ENCODE assay signal across 8 mouse cellular contexts in the genomic region with DNA sequence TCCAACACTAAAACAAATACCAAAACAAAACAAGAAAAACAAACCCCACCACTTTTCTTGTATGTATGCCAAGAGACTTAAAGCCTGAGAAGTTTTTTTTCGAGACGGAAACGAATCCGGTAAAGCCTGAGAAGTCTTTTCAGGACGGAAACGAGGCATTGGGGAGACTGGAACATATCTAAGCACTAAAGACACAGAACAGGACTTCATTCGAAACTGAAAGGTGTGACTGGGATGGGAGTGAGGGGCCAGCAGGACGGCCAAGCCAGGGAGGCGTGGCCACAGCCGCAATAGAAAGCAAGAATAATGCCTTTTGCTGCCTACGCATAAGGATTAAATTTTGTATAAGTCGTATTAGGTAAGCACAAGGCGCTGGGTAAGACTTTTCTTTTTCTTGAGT. TPM values are rescaled to one million over a fixed set of nuclear protein-coding genes. Genes with fewer than 3 reads are reported as not detected.
DNase-seq lines count a peak whose midpoint lies in the region; ATAC-seq and TF ChIP-seq lines count a peak whose summit lies in the region.

No protein-coding gene starts in this region.

- TF ChIP-seq CTCF in heart, postnatal 0 days (IDR thresholded peaks at IDR 0.05; ENCODE audit: low read depth): no peak

- peak overlapping the region; percentile 85 for H3K9ac ChIP-seq in kidney, embryonic 14.5 days (ENCODE audit: low read depth, low read length)
- H3K9ac ChIP-seq in ES-E14 (ENCODE audit: insufficient read depth, low read depth, low read length, poor library complexity, severe bottlenecking): peak overlapping the region; percentile 26
- peak overlapping the region; percentile 95 for H3K9ac ChIP-seq in heart, postnatal 0 days (replicated peaks; ENCODE audit: low read depth, low read length)

- DNase-seq in kidney, adult 11 months: no peak
- DNase-seq in ES-E14 (ENCODE audit: low read depth, low spot score): no peak
- DNase-seq in heart, postnatal 0 days (ENCODE audit: low spot score): no peak
- DNase-seq in midbrain, embryonic 10.5 days (ENCODE audit: low spot score): no peak
- DNase-seq in spleen, adult 18-20 months: no peak
- DNase-seq in kidney, adult 9 months: no peak
- no peak for DNase-seq in cerebellum, adult 11-12 months

- no peak for ATAC-seq in kidney, embryonic 14.5 days (ENCODE audit: low FRiP score, low TSS enrichment)
- no peak for ATAC-seq in heart, postnatal 0 days (ENCODE audit: insufficient read depth, low read depth)

- WGBS in kidney, embryonic 14.5 days: 11% methylated on average over 13 of the region's 13 CpGs
- 4% methylated on average over 13 of the region's 13 CpGs for WGBS in heart, postnatal 0 days
- WGBS in midbrain, embryonic 10.5 days: 12% methylated on average over 13 of the region's 13 CpGs

- no peaks in the 10 kb centered on the region for H3K9me3 ChIP-seq in kidney, embryonic 14.5 days (ENCODE audit: control insufficient read depth, low read length)
- H3K9me3 ChIP-seq in ES-E14 (ENCODE audit: control insufficient read depth, insufficient read depth, low read depth, low read length): no peaks in the 10 kb centered on the region
- H3K9me3 ChIP-seq in heart, postnatal 0 days (replicated peaks; ENCODE audit: control insufficient read depth, low read length): no peaks in the 10 kb centered on the region
- no peaks in the 10 kb centered on the region for H3K9me3 ChIP-seq in midbrain, embryonic 10.5 days (replicated peaks)

- H3K4me3 ChIP-seq in kidney, embryonic 14.5 days (ENCODE audit: low read length): peak overlapping the region; percentile 64
- peak overlapping the region; percentile 85 to 98 for H3K4me3 ChIP-seq in ES-E14 (ENCODE audit: insufficient read depth in 1 of 2, low read depth in 1 of 2, low read length in 2 of 2, poor library complexity in 1 of 2, severe bottlenecking in 1 of 2)
- peak overlapping the region; percentile 93 for H3K4me3 ChIP-seq in heart, postnatal 0 days (ENCODE audit: low read depth, low read length)
- H3K4me3 ChIP-seq in midbrain, embryonic 10.5 days: peak overlapping the region; percentile 85

- peaks cover 26% of the 10 kb centered on the region for H3K36me3 ChIP-seq in kidney, embryonic 14.5 days (ENCODE audit: control insufficient read depth, insufficient read depth, low read length)
- H3K36me3 ChIP-seq in ES-E14 (ENCODE audit: control insufficient read depth, insufficient read depth, low read length, poor library complexity, severe bottlenecking): peaks cover 2% of the 10 kb centered on the region; the same call in 1 of the 2 replicates
- peaks cover 19% of the 10 kb centered on the region for H3K36me3 ChIP-seq in heart, postnatal 0 days (replicated peaks; ENCODE audit: control insufficient read depth, insufficient read depth, low read length)
- peaks cover 35% of the 10 kb centered on the region for H3K36me3 ChIP-seq in midbrain, embryonic 10.5 days

- no peaks in the 10 kb centered on the region for H3K27me3 ChIP-seq in kidney, embryonic 14.5 days (ENCODE audit: control insufficient read depth, insufficient read depth, low read length)
- H3K27me3 ChIP-seq in heart, postnatal 0 days (ENCODE audit: control insufficient read depth, insufficient read depth, low read length): no peaks in the 10 kb centered on the region
- no peaks in the 10 kb centered on the region for H3K27me3 ChIP-seq in midbrain, embryonic 10.5 days (ENCODE audit: low read depth, poor library complexity, severe bottlenecking)

- H3K4me2 ChIP-seq in kidney, embryonic 14.5 days (replicated peaks; ENCODE audit: low read depth, low read length): peak overlapping the region; percentile 90
- peak overlapping the region; percentile 80 for H3K4me2 ChIP-seq in heart, postnatal 0 days (ENCODE audit: low read depth, low read length)

- no peak overlapping the region; the same call in 1 of the 2 replicates for H3K27ac ChIP-seq in kidney, embryonic 14.5 days (ENCODE audit: low read depth, low read length)
- H3K27ac ChIP-seq in ES-E14 (ENCODE audit: insufficient read depth, low read depth, low read length, poor library complexity, severe bottlenecking): no peak overlapping the region
- H3K27ac ChIP-seq in heart, postnatal 0 days (ENCODE audit: low read depth): peak overlapping the region; percentile 95
- peak overlapping the region; percentile 93 for H3K27ac ChIP-seq in midbrain, embryonic 10.5 days (replicated peaks)

- H3K4me1 ChIP-seq in kidney, embryonic 14.5 days (ENCODE audit: control insufficient read depth, insufficient read depth, low read length): peaks cover 12% of the 10 kb centered on the region
- H3K4me1 ChIP-seq in ES-E14 (ENCODE audit: control insufficient read depth in 2 of 2, insufficient read depth in 2 of 2, low read length in 2 of 2, poor library complexity in 1 of 2): peaks cover 3 to 8% of the 10 kb centered on the region in 2 experiments; a peak in 1 of 4 replicates
- peaks cover 19% of the 10 kb centered on the region for H3K4me1 ChIP-seq in heart, postnatal 0 days (ENCODE audit: control insufficient read depth, insufficient read depth)
- peaks cover 36% of the 10 kb centered on the region for H3K4me1 ChIP-seq in midbrain, embryonic 10.5 days

- TF ChIP-seq EP300 in heart, postnatal 0 days (IDR thresholded peaks at IDR 0.05; ENCODE audit: low read depth): no peak

- in situ Hi-C loops in ES-E14 (cut with MboI; ENCODE audit: low sequenced_read_pairs in 2 of 2, unreplicated experiment in 2 of 2): loop anchor here in 1 of 2 experiments (25.0 kb wide), 1 partner anchor 181 kb away; the partner anchor contains the start of gene Zfp26

TF ChIP-seq in ES-E14, 5 proteins besides CTCF, POLR2A, EP300 and RAD21:
- TF ChIP-seq ZNF384 (IDR thresholded peaks at IDR 0.05; ENCODE audit: low read depth, low read length) (no peak), HCFC1 (IDR thresholded peaks at IDR 0.05; ENCODE audit: borderline replicate concordance, insufficient read depth, low read length) (no peak), MAFK (IDR thresholded peaks at IDR 0.05; ENCODE audit: insufficient read depth, low read depth, low read length) (no peak), ZC3H11A (IDR thresholded peaks at IDR 0.05; ENCODE audit: borderline replicate concordance, low read depth, low read length) (no peak), CHD2 (IDR thresholded peaks at IDR 0.05; ENCODE audit: low read depth, low read length) (no peak)

RNA-seq across cellular contexts. Expression of gene Fbxl12, which starts 0.8 kb away (rescaled TPM):
- polyA plus RNA-seq in kidney, embryonic 14.5 days (2014; fragmentation: Nextera tagmentation; extraction: Ambion mirVana): 14.6 and 16.8 TPM in 2 replicates
- total RNA-seq in ES-E14 (2012; rRNA removed): 13.0 and 14.5 TPM in 2 replicates
- 15.6 and 20.8 TPM in 2 replicates for total RNA-seq in heart, postnatal 0 days (2014; rRNA removed; ENCODE audit: low replicate concordance)
- polyA plus RNA-seq in heart, postnatal 0 days (2015; fragmentation: Nextera tagmentation; extraction: Ambion mirVana): 12.7 and 13.0 TPM in 2 replicates
- 20.4 and 21.2 TPM in 2 replicates for polyA plus RNA-seq in midbrain, embryonic 10.5 days (2016; fragmentation: Nextera tagmentation; extraction: Ambion mirVana)

RNA-seq across cellular contexts. Expression of gene Ubl5, which starts 1.1 kb away (rescaled TPM):
- 375 and 531 TPM in 2 replicates for polyA plus RNA-seq in kidney, embryonic 14.5 days (2014; fragmentation: Nextera tagmentation; extraction: Ambion mirVana)
- total RNA-seq in ES-E14 (2012; rRNA removed): 185 and 224 TPM in 2 replicates
- 223 and 238 TPM in 2 replicates for total RNA-seq in heart, postnatal 0 days (2014; rRNA removed; ENCODE audit: low replicate concordance)
- 389 and 407 TPM in 2 replicates for polyA plus RNA-seq in heart, postnatal 0 days (2015; fragmentation: Nextera tagmentation; extraction: Ambion mirVana)
- 381 and 400 TPM in 2 replicates for polyA plus RNA-seq in midbrain, embryonic 10.5 days (2016; fragmentation: Nextera tagmentation; extraction: Ambion mirVana)

RNA-seq across cellular contexts. Expression of gene Pin1, which starts 8.1 kb away (rescaled TPM):
- polyA plus RNA-seq in kidney, embryonic 14.5 days (2014; fragmentation: Nextera tagmentation; extraction: Ambion mirVana): 57.9 and 70.0 TPM in 2 replicates
- total RNA-seq in ES-E14 (2012; rRNA removed): 58.6 and 66.6 TPM in 2 replicates
- total RNA-seq in heart, postnatal 0 days (2014; rRNA removed; ENCODE audit: low replicate concordance): 26.9 and 30.7 TPM in 2 replicates
- 40.2 and 40.7 TPM in 2 replicates for polyA plus RNA-seq in heart, postnatal 0 days (2015; fragmentation: Nextera tagmentation; extraction: Ambion mirVana)
- 84.0 and 91.4 TPM in 2 replicates for polyA plus RNA-seq in midbrain, embryonic 10.5 days (2016; fragmentation: Nextera tagmentation; extraction: Ambion mirVana)

Comparison
In these comparisons a context has a peak if more than half of its experiments do, and no peak if none do; other contexts are left out.
1. H3K27ac ChIP-seq: peak in heart, postnatal 0 days (single experiment) and midbrain, embryonic 10.5 days (single experiment); none in kidney, embryonic 14.5 days (single experiment) and ES-E14 (single experiment).
2. H3K9ac ChIP-seq: peak in every context shown above with its lines; median percentile 95 in heart, postnatal 0 days; 85 in kidney, embryonic 14.5 days; 26 in ES-E14.
3. Peak in every context shown above with its lines, with median percentiles within 50 percentile points of each other: H3K4me3 ChIP-seq.